Mouse (Mus musculus): ENCODE measurements around the gene Optn. TPM values are rescaled to one million over a fixed set of nuclear protein-coding genes. Genes with fewer than 3 reads are reported as not detected.

Optn gene
- total RNA-seq, 2 experiments from 2014 or later: 3.7 to 4.2 TPM

DNA sequence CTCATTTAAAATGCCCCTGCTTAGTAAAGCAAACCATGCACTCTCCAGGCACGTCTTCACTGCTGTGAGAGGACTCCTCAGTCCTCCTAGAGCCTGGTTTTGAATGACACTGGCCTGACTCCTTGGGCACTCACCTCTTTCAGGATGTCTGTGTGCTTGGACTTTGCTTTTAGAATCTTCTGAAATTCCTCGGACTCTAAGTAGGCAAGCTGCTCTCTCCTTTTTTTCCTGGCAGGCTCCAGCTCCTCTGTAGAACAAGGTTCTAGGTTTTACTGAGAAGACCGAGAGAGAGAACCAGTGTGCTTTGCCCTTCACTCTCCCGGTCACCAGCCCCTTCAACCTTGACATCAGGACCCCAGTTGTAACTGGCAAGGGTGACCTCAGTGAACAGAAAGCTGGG, 69.4 kb downstream of the Optn start:
- no peak for ATAC-seq (replicated peaks; ENCODE audit: poor library complexity, severe bottlenecking)

DNA sequence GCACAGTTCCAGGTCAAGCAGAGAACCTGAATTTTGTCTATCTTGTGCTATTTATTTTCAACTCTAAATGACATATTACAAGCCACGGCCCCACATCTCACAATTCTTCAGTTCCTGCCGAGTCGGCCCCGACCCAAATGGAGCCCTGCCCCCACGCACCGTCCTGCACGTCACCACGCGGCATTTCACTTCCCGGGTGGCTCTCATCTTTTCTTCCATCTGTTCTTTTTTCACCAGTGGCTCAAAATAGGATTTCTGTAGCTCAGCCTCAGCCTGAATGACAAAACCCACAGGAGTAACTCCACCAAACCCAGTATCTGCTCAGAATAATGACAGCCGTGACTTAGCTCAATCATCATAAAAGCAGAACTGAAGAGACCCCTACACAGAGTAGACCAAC, 70.3 kb downstream of the Optn start:
- ATAC-seq (replicated peaks; ENCODE audit: poor library complexity, severe bottlenecking): no peak

DNA sequence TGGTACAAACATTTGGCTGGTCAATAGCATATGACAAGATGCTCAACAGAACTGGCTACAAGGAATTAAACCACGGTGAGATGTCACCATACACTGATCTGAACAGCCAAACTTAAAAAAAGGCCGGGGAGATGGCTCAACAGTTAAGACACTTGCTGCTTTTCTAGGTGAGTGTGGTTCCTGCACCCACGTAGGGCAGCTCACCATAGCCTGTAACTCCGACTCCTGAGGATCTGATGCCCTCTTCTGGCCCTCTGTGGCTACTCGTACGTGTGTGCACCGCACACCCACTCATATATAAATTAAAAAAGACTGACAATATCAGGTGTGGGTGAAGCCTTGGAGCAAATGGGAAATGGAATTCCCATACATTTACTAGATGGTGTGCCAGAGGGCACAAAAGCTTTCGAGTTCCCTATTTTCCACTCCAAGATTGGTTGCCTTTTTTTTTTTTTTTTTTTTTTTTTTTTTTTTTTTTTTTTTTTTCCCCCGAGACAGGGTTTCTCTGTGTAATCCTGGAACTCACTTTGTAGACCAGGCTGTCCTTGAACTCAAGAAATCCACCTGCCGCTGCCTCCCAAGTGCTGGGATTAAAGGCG, 74.9 kb downstream of the Optn start:
- peak; percentile 72 for ATAC-seq (replicated peaks; ENCODE audit: poor library complexity, severe bottlenecking)

DNA sequence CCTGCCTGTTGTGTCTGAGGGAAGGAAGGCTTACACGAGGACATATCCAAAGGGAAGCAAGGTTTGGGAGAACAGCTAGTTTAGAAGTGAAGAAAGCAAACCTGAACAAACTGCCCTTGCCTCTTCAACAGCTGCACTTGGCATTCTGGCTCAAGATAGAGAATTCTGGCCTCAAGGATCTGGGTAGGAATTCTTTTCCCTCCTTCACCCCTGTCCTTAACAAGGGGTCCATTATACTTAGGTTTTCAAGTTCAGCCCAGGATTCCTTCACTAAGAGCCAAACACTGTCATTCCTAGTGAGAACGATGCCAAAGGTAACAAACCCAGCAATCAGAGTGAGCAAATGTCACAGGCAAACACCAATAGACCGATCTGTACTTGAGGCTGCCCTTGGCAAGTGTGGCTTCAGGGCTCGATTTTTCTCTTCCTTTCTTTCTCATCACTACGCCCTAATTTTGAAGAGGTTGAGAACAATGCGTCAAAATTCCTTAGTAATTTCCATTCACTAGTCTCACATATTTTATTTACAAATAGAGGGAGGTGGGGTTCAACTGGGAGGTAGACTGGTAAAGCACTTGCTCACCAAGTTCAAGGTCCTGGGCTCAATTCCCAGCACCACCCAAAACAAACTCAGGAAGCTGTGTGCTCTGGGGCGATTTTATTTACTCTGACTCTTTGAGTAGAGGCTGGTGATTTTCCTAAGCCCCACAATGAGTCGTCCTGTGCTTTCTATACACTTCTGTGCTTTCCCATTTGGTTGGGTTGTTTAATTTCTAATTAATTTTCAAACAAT, 76.3 kb downstream of the Optn start:
- ATAC-seq (replicated peaks; ENCODE audit: poor library complexity, severe bottlenecking): no peak

DNA sequence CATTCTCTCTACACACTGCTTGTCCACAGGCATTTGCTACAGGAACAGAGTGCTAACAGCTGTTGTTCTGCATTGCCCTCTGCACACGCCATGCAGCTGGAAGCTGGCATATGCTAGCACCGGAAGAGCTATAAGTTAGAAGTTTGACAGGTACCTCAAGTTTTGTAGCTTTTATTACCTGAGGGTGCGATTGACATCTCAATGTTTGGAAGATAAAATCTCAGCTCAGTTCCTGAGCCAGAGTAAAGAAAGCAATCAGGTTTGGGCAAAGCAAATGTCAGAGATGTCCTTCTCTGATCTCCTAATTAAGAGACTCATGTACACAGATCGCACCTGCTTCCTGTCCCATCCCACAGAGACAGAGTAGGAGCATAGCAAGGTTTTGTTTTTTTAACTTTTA, 77.1 kb downstream of the Optn start:
- ATAC-seq (replicated peaks; ENCODE audit: poor library complexity, severe bottlenecking): no peak

GRCm38 (mm10) chr2:4985000-4985399, 78.9 kb downstream of the Optn start:
- no peak for ATAC-seq (replicated peaks; ENCODE audit: poor library complexity, severe bottlenecking)

DNA sequence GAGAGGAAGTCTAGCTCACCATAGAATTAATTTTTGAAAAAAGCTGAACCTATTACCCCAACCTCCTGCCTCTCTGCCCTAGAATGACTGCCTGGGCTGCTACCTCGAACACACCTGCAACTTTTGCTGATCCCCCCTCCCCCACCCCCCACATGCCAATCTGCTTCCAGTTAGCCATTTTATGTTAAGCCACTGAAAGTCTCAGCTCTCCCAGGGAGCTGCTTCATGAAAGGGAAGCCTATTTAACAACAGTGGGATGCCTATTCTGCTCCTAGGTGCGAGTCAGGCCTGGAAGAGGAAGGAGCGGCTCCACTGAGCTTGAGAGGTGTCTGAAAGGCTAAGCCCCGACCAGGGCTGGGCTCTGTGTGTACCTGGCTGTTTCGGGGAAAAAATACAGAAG, 79.9 kb downstream of the Optn start:
- ATAC-seq (replicated peaks; ENCODE audit: poor library complexity, severe bottlenecking): no peak

DNA sequence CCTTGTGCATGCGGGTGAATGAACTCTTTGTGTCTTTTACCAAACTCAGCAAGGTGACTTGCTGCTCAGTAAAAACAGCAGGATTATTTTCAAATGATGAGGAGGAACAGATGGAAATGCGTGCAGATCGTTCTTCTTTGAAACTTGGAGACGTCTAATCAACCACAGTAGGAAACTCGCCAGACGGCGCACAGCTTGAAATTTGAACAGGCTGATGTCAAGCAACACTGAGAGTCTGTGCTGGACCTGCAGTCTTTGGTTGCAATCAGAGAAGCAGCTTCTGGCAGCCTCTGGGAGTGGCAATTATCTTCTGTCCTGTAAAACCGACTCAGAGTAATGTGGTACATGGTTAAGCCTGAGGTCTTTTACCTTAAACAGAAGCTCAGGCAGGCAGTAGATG, 85.8 kb downstream of the Optn start:
- no peak for ATAC-seq (replicated peaks; ENCODE audit: poor library complexity, severe bottlenecking)

DNA sequence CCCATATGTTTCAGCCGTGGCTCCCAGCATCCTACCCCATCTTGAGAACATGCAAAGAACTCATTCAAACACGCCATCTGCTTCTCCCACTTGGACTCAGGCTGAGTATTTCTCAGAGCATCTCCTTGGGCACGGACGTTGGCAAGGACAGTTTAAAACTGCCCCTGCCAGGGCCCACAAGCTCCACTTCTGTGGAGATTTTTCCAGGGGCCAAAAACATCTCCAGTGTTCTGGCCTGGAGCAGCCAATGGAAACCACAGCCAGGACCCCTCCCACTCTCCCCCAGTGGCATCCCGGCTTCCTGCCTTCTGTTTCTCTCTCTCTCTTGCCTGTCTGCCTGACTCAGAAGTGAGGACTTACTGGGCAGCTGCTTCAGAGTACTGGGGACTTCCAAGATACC, 88.0 kb downstream of the Optn start, which contains the start of gene Ucma:
TSS of gene Ucma (plus strand) at position 316 of the 400 bp plus-strand sequence.
- no peak for ATAC-seq (replicated peaks; ENCODE audit: poor library complexity, severe bottlenecking)

Other genes starting within 250 kb of the Optn start
- gene Sephs1, start 182.5 kb downstream of the Optn start, total RNA-seq (2014; fragmentation: Nextera tagmentation): 37.5 and 40.6 TPM in 2 replicates
- 40.8 and 51.7 TPM in 2 replicates for gene Sephs1, start 182.5 kb downstream of the Optn start, total RNA-seq (2017)
- 53.7 and 58.0 TPM in 2 replicates for gene Phyh, start 145.0 kb downstream of the Optn start, total RNA-seq (2014; fragmentation: Nextera tagmentation)
- 39.0 and 48.8 TPM in 2 replicates for gene Phyh, start 145.0 kb downstream of the Optn start, total RNA-seq (2017)
- not detected in 2 replicates for gene Ucma, start 87.9 kb downstream of the Optn start, total RNA-seq (2014; fragmentation: Nextera tagmentation)
- gene Ucma, start 87.9 kb downstream of the Optn start, total RNA-seq (2017): not detected in 2 replicates
- 71.2 and 82.0 TPM in 2 replicates for gene Mcm10, start 51.3 kb downstream of the Optn start, total RNA-seq (2014; fragmentation: Nextera tagmentation)
- 74.6 and 98.7 TPM in 2 replicates for gene Mcm10, start 51.3 kb downstream of the Optn start, total RNA-seq (2017)
- gene Ccdc3, start 73.7 kb upstream of the Optn start, total RNA-seq (2014; fragmentation: Nextera tagmentation): not detected in 2 replicates
- not detected in 2 replicates for gene Ccdc3, start 73.7 kb upstream of the Optn start, total RNA-seq (2017)